Mouse (Mus musculus) thymus, postnatal 10 days (tissue): ENCODE measurements at regions not wholly inside any gene's neighbourhood (a gene's known extent, or its start where the extent isn't known, plus 50 kb on each side); places are given as distances from the start of the nearest gene placed in this dataset.

ENCODE experiments used
- DNase-seq, 2 experiments: peaks; one replicate each; pipeline ENCODE4 v3.0.0; 2021; ENCODE audit warnings: low spot score in 2 of 2

GRCm38 (mm10) chr8:92732229-92732628 is 58.1 kb downstream of the Irx6 start:
- DNase-seq: no peak

- no peak for DNase-seq
These were observed 61.6 kb downstream of the Irx6 start for GRCm38 (mm10) chr8:92735646-92736045.

- no peak for DNase-seq
These were observed 64.0 kb downstream of the Irx6 start for GRCm38 (mm10) chr8:92738080-92738479.

DNA sequence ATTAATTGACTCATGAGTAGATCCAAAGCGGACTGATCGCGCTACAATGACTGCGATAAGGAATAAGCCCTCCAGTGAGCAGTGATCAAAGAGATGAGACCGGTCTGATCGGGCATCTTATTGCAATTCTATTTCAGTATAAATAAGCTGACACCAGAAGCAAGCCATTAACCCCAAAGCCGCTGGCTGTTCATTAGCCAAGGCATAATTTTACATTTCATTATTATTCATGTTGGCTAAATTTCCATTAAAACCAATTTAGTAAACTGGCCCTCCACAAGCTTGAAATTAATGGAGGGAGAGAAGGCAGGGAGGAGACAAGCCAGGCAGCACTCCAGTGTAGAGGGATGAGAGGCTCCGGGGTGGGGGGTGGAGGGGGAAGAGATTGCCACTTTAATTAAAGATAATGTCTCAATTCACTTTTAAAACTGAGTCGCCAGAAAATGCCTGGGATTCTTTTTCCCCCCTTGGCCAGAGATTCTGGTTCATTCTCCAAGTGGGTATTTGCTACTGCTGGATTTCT is 66.3 kb downstream of the Irx6 start:
- DNase-seq: no peak

GRCm38 (mm10) chr8:92741836-92742235 is 67.7 kb downstream of the Irx6 start:
- no peak for DNase-seq

GRCm38 (mm10) chr8:92743108-92743507 is 69.0 kb downstream of the Irx6 start:
- DNase-seq: no peak

DNA sequence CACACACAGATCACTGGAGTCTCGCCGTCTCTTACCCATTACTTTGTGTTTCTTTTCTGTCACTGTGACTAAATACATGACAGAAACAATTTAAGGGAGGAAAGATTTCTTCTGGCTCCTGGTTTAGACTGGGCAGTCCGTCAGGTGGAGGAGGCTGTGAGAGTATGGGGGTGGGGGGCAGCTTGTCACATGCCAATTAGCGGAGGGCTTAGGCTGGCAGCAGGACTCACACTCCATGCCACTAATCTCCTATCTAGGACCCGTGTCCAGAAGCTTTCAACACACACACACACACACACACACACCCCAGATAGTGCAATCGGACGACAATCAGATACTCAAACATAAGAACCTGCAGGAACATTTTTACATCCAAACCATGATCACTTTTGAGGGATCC is 73.0 kb downstream of the Irx6 start:
- no peak for DNase-seq

DNA sequence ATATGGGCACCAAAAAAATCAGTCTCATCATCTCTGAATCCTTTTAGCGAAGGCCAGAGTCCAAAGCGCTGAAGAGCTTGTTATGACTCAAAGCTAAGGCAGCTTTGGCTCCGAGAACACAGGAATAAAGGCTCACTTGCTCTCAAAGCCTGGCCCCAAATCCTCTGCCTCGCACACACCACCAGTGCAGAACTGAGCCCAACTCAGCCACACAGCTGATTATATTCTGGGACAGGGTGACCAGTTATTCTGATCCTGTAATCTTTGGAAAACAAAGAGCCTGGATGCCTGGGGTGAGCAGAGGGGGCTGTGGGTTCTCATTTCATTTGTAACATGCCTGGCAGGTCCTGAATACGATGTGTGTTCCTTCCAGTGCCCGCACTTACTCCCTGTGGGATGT is 73.9 kb downstream of the Irx6 start:
- no peak for DNase-seq

GRCm38 (mm10) chr8:92759848-92760247 is 67.2 kb upstream of the Mmp2 start:
- DNase-seq: no peak

DNA sequence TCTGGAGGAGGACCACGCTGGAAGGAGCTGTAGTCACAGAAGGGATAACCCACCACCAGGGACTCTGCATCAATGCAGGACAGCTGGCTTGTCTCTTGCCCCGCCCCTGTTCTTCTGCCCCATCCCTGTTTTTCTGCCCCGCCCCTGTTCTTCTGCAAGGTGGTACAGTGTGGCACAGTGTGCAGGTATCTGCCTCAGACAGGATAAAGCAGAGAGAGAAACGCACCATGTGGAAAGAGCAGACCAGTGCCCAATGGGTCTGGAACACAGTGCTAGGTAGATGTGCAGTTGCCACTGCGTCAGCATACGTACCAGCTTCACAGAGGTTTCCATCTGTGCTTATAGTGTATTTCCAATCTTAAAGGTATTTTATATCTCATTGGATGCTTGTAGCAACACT is 66.2 kb upstream of the Mmp2 start:
- no peak for DNase-seq

- no peak for DNase-seq
These were observed 65.0 kb upstream of the Mmp2 start for GRCm38 (mm10) chr8:92761959-92762600.

DNA sequence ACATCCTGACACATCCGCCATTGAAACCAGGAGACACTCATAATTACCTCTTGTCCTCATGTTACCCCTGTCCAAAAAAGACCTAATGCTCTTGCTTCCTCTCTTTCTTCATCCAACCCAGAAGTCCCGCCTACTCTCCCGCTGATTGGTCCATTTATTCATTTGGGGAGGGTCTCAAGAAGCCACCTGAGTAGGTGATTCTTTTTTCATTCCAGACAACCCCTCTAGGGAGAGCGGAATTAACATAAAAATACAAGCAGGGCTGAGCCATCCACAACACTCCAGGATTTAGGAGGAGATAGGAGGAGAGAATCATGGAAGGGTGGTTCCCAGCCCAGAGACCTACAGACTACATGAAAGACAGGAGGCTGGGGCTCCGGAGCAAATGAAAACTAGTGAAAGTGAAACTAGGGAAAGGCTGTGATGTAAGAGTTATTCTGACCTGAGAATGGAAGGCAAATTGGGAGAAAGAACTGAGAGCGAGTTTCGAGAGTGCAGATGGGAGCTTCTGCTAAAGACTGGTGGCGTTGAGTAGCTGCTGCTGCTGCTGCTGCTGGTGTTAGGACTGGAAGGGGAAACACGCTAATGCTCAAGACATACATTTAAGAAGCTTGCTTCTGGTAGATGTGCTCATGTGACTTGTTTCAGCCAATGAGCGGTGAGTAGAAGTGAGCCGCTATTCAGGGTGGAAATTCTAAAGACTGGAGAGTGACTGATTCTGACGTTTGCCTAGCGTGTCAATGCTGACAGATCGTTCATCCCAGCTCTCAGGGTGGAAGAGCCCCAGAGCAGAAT is 55.0 kb upstream of the Mmp2 start:
- DNase-seq: peak in 1 of 2 experiments; percentile 7

- no peak for DNase-seq
These were observed 54.3 kb upstream of the Mmp2 start for GRCm38 (mm10) chr8:92772826-92773225.

DNA sequence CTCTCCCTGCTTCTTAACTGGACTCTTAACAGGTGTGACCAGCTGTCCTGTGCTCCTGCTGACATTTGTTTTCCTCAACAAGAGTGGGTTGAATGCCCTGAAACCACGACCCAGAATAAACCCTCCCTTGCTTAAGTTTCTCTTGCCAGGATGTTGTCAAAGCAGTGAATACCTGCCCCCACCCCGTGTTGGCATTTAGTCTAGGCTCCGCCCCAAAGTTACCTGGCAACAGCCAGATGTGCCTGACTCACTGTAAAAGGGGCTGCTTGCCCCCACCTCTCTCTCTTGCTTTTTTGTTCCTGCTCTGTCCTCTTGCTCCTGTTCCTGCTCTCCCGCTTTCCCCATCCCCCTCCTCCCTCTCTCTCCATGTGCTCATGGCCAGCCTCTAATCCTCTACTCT is 51.9 kb upstream of the Mmp2 start:
- no peak for DNase-seq

DNA sequence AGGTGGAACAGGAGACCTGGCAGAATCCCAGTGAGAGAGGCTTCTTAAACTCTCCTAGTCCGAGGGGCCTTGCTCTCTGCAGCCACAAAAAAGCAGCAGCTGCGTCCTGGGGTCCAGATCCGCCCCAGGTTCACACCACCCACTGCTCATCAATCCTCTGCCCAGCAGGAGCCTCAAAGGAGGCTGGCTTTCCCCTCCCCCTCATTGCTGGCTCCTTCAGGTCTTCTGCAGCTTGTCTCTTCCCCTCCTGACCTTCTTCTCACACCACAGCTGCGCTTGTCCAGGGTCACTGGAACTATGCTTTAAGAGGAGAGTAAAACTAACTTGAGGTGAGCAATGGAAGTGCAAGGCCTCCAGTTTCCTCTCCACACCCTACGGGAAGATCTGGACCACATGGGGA is 50.0 kb upstream of the Mmp2 start:
- no peak for DNase-seq
